Mouse (Mus musculus): Measurements from ENCODE around the gene Scrn3. TPM values are rescaled to one million over a fixed set of nuclear protein-coding genes. Genes with fewer than 3 reads are reported as not detected.

Gene Scrn3
- total and polyA plus RNA-seq, 3 experiments = 2.8 to 53.1 (median 42.1) TPM

DNA sequence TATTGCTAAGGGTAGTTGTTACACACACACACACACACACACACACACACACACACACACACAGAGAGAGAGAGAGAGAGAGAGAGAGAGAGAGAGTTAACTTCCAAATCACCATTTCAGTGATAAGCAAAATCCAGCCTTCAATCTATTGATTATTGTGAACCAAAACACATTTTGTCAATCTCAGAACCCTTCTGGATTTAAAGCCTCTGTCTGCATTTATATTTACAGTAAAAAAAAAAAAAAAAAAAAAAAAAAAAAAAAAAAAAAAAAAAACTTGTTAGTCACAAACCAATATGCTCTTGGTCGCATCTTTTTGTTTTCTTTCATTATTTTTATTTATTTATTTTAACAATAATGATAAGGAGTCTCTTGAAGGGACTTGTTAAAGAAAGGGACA is 45.8 kb upstream of the Scrn3 start:
- Histone ChIP-seq H3K9me3 (replicated peaks) (peaks cover 2% of the 10 kb centered on the region; the same call in 1 of the 2 replicates), H3K36me3 (replicated peaks) (no peaks in the 10 kb centered on the region), H3K27me3 (ENCODE audit: insufficient read depth, low read length) (peaks cover 61% of the 10 kb centered on the region), H3K4me3 (ENCODE audit: low read depth, low read length) (no peak overlapping the region), H3K4me1 (ENCODE audit: insufficient read depth, low read depth, low read length) (peaks cover 18% of the 10 kb centered on the region)
- no peak for ATAC-seq (ENCODE audit: extremely low read depth, insufficient number of reproducible peaks, low FRiP score, poor library complexity, severe bottlenecking)
- TF ChIP-seq CTCF (IDR thresholded peaks at IDR 0.05; ENCODE audit: low read depth, low read length) (no peak), POLR2AphosphoS5 (IDR thresholded peaks at IDR 0.05; ENCODE audit: insufficient replicate concordance, low read depth, low read length) (no peak), GATA1 (IDR thresholded peaks at IDR 0.05; ENCODE audit: borderline replicate concordance, low read length) (no peak), TAL1 (conservative IDR thresholded peaks at IDR 0.05; ENCODE audit: low read depth, low read length) (no peak), GATA2 (IDR thresholded peaks at IDR 0.05; ENCODE audit: borderline replicate concordance, low read depth, low read length) (no peak)
- no peak for DNase-seq (ENCODE audit: low spot score)

DNA sequence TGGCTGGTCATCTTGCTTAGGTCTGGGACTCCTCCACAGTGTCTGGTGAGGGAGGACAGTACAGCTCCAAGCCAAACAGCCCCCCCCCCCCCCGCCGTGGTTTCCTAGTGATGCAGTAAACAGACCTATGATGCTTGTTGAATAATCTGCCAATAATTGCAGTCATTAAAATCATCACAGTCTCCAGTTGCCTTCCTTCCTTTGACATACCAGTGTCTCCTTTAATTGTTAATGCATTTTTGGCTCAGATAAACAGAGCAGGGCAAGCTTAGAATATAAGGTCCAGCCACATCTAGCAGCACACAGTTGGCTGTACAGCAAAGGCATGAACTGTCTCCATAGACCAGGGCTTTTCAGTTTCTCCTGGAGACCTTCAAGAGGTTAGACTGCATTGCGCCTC is 45.2 kb upstream of the Scrn3 start:
- Histone ChIP-seq H3K9me3 (replicated peaks) (peaks cover 2% of the 10 kb centered on the region; the same call in 1 of the 2 replicates), H3K36me3 (replicated peaks) (no peaks in the 10 kb centered on the region), H3K27me3 (ENCODE audit: insufficient read depth, low read length) (peaks cover 64% of the 10 kb centered on the region), H3K4me3 (ENCODE audit: low read depth, low read length) (no peak overlapping the region), H3K4me1 (ENCODE audit: insufficient read depth, low read depth, low read length) (peaks cover 21% of the 10 kb centered on the region)
- ATAC-seq (ENCODE audit: extremely low read depth, insufficient number of reproducible peaks, low FRiP score, poor library complexity, severe bottlenecking) (no peak), DNase-seq (ENCODE audit: low spot score) (no peak)
- TF ChIP-seq CTCF (IDR thresholded peaks at IDR 0.05; ENCODE audit: low read depth, low read length) (no peak), GATA1 (IDR thresholded peaks at IDR 0.05; ENCODE audit: borderline replicate concordance, low read length) (no peak), GATA2 (IDR thresholded peaks at IDR 0.05; ENCODE audit: borderline replicate concordance, low read depth, low read length) (no peak), POLR2AphosphoS5 (IDR thresholded peaks at IDR 0.05; ENCODE audit: insufficient replicate concordance, low read depth, low read length) (no peak), TAL1 (conservative IDR thresholded peaks at IDR 0.05; ENCODE audit: low read depth, low read length) (no peak)

DNA sequence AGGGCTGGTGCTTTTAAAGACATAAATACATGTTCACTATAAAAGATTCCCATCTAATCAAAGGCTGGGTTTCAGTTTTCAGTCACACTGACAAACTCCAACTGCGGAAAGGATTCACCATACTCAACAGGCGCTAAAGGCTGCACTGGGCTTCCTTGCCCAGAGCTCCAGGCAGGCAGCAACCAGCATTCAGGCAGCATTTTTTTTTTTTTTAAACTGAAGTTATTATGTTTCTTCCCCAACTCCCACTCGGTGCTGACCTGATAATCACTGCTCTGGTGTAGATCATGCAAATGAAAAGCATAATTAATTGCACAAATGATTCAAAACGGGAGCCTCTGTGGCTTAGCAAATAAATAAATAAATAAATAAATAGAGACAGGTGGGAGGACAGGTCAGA is 44.6 kb upstream of the Scrn3 start:
- H3K36me3 ChIP-seq (replicated peaks) = no peaks in the 10 kb centered on the region
- no peak overlapping the region for H3K4me3 ChIP-seq (ENCODE audit: low read depth, low read length)
- peaks cover 24% of the 10 kb centered on the region for H3K4me1 ChIP-seq (ENCODE audit: insufficient read depth, low read depth, low read length)
- ATAC-seq (ENCODE audit: extremely low read depth, insufficient number of reproducible peaks, low FRiP score, poor library complexity, severe bottlenecking) (no peak), DNase-seq (ENCODE audit: low spot score) (no peak)
- TF ChIP-seq GATA1 (IDR thresholded peaks at IDR 0.05; ENCODE audit: borderline replicate concordance, low read length) (no peak), GATA2 (IDR thresholded peaks at IDR 0.05; ENCODE audit: borderline replicate concordance, low read depth, low read length) (no peak), POLR2AphosphoS5 (IDR thresholded peaks at IDR 0.05; ENCODE audit: insufficient replicate concordance, low read depth, low read length) (no peak), CTCF (IDR thresholded peaks at IDR 0.05; ENCODE audit: low read depth, low read length) (no peak), TAL1 (conservative IDR thresholded peaks at IDR 0.05; ENCODE audit: low read depth, low read length) (no peak)
- H3K27me3 ChIP-seq (ENCODE audit: insufficient read depth, low read length) = peaks cover 70% of the 10 kb centered on the region
- peaks cover 5% of the 10 kb centered on the region for H3K9me3 ChIP-seq (replicated peaks)

DNA sequence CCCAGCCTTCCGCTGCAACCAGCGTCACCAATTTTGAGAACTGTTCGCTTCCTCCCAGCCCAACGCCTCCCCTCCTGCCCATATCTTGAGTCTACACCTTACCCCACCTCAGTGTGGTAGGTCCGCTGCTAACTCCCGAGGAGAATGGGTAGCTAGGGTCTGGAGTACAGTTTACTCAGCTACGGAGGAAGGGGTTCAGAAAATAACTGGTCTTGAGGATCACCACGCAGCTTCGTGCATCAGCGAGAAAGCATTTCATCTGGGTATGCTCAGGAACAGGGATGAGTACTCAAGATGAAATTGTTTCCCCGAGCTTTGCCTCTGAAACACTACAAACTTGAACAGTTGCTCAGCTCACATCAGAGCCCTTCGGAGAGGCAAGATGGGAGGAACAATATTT is 44.1 kb upstream of the Scrn3 start:
- no peak for DNase-seq (ENCODE audit: low spot score)
- H3K4me3 ChIP-seq (ENCODE audit: low read depth, low read length) = no peak overlapping the region
- H3K27me3 ChIP-seq (ENCODE audit: insufficient read depth, low read length) = peaks cover 75% of the 10 kb centered on the region
- no peaks in the 10 kb centered on the region for H3K36me3 ChIP-seq (replicated peaks)
- no peak for ATAC-seq (ENCODE audit: extremely low read depth, insufficient number of reproducible peaks, low FRiP score, poor library complexity, severe bottlenecking)
- H3K4me1 ChIP-seq (ENCODE audit: insufficient read depth, low read depth, low read length) = peaks cover 27% of the 10 kb centered on the region
- H3K9me3 ChIP-seq (replicated peaks) = peaks cover 10% of the 10 kb centered on the region
- no peak for TF ChIP-seq CTCF (IDR thresholded peaks at IDR 0.05; ENCODE audit: low read depth, low read length)
- no peak for TF ChIP-seq GATA2 (IDR thresholded peaks at IDR 0.05; ENCODE audit: borderline replicate concordance, low read depth, low read length)
- TF ChIP-seq POLR2AphosphoS5 (IDR thresholded peaks at IDR 0.05; ENCODE audit: insufficient replicate concordance, low read depth, low read length) = no peak
- TF ChIP-seq TAL1 (conservative IDR thresholded peaks at IDR 0.05; ENCODE audit: low read depth, low read length) = no peak
- no peak for TF ChIP-seq GATA1 (IDR thresholded peaks at IDR 0.05; ENCODE audit: borderline replicate concordance, low read length)

DNA sequence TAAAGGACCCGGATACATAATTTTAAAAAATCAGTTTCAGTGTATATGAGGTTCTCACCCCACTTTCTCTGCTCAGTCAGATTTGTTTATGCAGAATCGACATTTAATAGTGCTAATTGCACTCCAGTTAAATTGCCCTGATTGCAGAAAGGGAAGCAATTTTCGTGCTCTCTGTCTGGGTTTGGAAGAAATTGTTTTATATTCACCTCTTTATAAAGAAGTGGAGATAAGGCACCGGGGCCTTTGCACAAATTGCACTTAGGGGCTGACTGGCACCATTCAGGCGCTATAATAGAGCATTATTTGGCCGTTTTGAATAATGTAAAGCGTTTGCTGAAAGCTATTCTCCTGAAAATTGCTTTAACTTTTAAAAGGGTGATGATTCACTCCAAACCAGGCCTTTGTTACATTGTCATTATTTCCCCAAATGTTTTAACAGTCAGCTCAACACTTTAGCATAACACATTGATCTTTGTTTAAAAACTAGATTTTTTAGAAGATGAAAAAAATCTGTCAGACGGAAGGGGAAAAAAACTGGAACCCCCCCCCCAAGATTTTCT is 43.5 kb upstream of the Scrn3 start:
- no peak overlapping the region for H3K4me3 ChIP-seq (ENCODE audit: low read depth, low read length)
- DNase-seq (ENCODE audit: low spot score) (no peak), ATAC-seq (ENCODE audit: extremely low read depth, insufficient number of reproducible peaks, low FRiP score, poor library complexity, severe bottlenecking) (no peak)
- no peaks in the 10 kb centered on the region for H3K36me3 ChIP-seq (replicated peaks)
- TF ChIP-seq GATA2 (IDR thresholded peaks at IDR 0.05; ENCODE audit: borderline replicate concordance, low read depth, low read length) (no peak), TAL1 (conservative IDR thresholded peaks at IDR 0.05; ENCODE audit: low read depth, low read length) (no peak), GATA1 (IDR thresholded peaks at IDR 0.05; ENCODE audit: borderline replicate concordance, low read length) (no peak), CTCF (IDR thresholded peaks at IDR 0.05; ENCODE audit: low read depth, low read length) (no peak), POLR2AphosphoS5 (IDR thresholded peaks at IDR 0.05; ENCODE audit: insufficient replicate concordance, low read depth, low read length) (no peak)
- H3K9me3 ChIP-seq (replicated peaks) = peaks cover 16% of the 10 kb centered on the region
- H3K4me1 ChIP-seq (ENCODE audit: insufficient read depth, low read depth, low read length) = peaks cover 27% of the 10 kb centered on the region
- peaks cover 75% of the 10 kb centered on the region for H3K27me3 ChIP-seq (ENCODE audit: insufficient read depth, low read length)

DNA sequence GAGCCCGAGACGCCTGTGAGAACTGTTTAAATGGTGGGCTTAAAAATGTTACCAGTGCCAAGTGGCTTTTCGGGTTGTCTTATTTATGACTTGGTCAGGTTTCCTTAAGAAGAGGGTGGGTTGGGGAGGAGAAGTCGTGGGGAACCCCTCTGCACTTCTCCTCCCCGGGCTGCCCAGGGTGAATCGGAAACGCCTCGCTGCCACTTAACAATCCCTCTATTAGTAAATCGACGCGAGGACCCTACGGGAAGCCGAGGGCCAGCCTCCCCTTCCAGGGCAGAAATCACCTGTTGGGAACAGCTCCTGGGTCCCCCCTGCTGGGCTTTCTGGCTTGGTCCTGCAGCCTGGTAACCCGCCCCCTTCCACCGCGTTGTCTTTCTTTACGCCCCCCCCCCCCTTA is 42.7 kb upstream of the Scrn3 start:
- no peak for TF ChIP-seq POLR2AphosphoS5 (IDR thresholded peaks at IDR 0.05; ENCODE audit: insufficient replicate concordance, low read depth, low read length)
- no peak for TF ChIP-seq TAL1 (conservative IDR thresholded peaks at IDR 0.05; ENCODE audit: low read depth, low read length)
- TF ChIP-seq GATA2 (IDR thresholded peaks at IDR 0.05; ENCODE audit: borderline replicate concordance, low read depth, low read length) = no peak
- TF ChIP-seq GATA1 (IDR thresholded peaks at IDR 0.05; ENCODE audit: borderline replicate concordance, low read length) = no peak
- no peak for TF ChIP-seq CTCF (IDR thresholded peaks at IDR 0.05; ENCODE audit: low read depth, low read length)
- ATAC-seq (ENCODE audit: extremely low read depth, insufficient number of reproducible peaks, low FRiP score, poor library complexity, severe bottlenecking) (no peak), DNase-seq (ENCODE audit: low spot score) (no peak)
- peaks cover 24% of the 10 kb centered on the region for H3K9me3 ChIP-seq (replicated peaks)
- peaks cover 27% of the 10 kb centered on the region for H3K4me1 ChIP-seq (ENCODE audit: insufficient read depth, low read depth, low read length)
- peaks cover 75% of the 10 kb centered on the region for H3K27me3 ChIP-seq (ENCODE audit: insufficient read depth, low read length)
- no peak overlapping the region for H3K4me3 ChIP-seq (ENCODE audit: low read depth, low read length)
- H3K36me3 ChIP-seq (replicated peaks) = no peaks in the 10 kb centered on the region

Measured in G1E (cell line).